14 mouse cellular contexts compared by ENCODE assay signal in the genomic region with DNA sequence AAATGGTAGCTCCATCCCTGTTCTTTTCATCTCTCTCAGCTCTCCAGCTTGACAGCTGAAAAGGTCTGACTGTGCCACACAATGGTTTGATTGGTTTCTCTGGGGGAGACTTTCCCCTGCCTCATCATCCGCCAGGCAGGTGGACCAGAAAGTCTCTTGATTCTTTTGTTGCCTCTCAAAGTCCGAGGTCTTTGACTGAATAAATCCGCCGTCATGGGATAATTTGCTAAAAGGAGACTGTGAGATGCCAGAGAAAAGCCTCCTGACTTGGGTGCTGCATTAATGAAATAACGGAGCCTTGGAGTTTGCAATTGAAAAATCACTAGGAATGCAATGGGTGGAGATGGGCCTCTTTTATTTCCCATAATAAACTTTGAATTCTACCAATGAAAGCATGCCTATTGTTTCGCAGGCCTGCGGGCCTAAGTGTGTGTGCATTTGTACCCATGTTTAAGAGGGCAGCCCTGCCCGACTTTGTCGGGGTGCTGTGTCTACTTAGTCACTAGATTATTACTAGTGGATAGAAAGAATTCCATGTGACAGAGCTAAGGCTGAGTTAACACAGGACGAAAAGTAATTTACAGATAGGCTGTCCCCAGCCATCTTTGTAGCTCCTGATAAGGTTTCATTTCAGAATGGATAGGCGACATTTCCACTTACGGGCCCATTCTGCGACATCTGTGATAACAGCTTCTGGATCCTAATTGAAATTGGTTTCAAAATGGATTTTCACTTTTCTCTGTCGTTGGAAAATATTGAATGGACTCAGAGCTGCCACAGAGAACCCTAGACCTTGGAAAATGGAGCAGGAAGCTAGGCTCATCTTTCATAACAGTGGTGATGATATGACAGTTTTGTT. TPM values are rescaled to one million over a fixed set of nuclear protein-coding genes. Genes with fewer than 3 reads are reported as not detected.
DNase-seq lines count a peak whose midpoint lies in the region; ATAC-seq lines count a peak whose summit lies in the region.
"Had no signal": no experiment of that assay in that cellular context is flagged by ENCODE, and none has a peak within 500 bp of the region (broad histone marks: within the 10 kb centered on the region; RNA-seq: fewer than 3 reads in every experiment).

No protein-coding gene starts in this region.

- H3K9ac ChIP-seq in embryonic facial prominence, embryonic 11.5 days (replicated peaks; ENCODE audit: low read length): no peak overlapping the region
- H3K9ac ChIP-seq in hindbrain, embryonic 12.5 days: no peak overlapping the region
- no peak overlapping the region for H3K9ac ChIP-seq in midbrain, embryonic 13.5 days (replicated peaks)
- no peak overlapping the region for H3K9ac ChIP-seq in neural tube, embryonic 15.5 days (replicated peaks)
- no peak overlapping the region for H3K9ac ChIP-seq in kidney, embryonic 15.5 days
- H3K9ac ChIP-seq in intestine, embryonic 16.5 days (ENCODE audit: low read depth, low read length): no peak overlapping the region
- H3K9ac ChIP-seq: limb, embryonic 12.5 days had no signal

- DNase-seq in embryonic facial prominence, embryonic 11.5 days (ENCODE audit: low spot score): no peak
- DNase-seq in embryonic facial prominence, embryonic 10.5 days (ENCODE audit: low spot score): no peak
- no peak for DNase-seq in adrenal gland, postnatal 10 days
- DNase-seq: cerebellum, adult 9-11 months; lung, postnatal 36 days; thymus, postnatal 14 days had no signal

- no peak overlapping the region for H3K4me2 ChIP-seq in embryonic facial prominence, embryonic 11.5 days (ENCODE audit: low read depth, low read length)
- H3K4me2 ChIP-seq in hindbrain, embryonic 12.5 days (replicated peaks): peak overlapping the region; percentile 34
- H3K4me2 ChIP-seq in midbrain, embryonic 13.5 days (replicated peaks): peak overlapping the region; percentile 26
- peak overlapping the region; percentile 17 for H3K4me2 ChIP-seq in neural tube, embryonic 15.5 days
- no peak overlapping the region for H3K4me2 ChIP-seq in kidney, embryonic 15.5 days
- no peak overlapping the region for H3K4me2 ChIP-seq in intestine, embryonic 16.5 days (ENCODE audit: low read depth, low read length)
- H3K4me2 ChIP-seq: limb, embryonic 12.5 days had no signal

- no peaks in the 10 kb centered on the region for H3K9me3 ChIP-seq in embryonic facial prominence, embryonic 11.5 days (replicated peaks; ENCODE audit: control insufficient read depth, low read length)
- no peaks in the 10 kb centered on the region for H3K9me3 ChIP-seq in embryonic facial prominence, embryonic 10.5 days
- no peaks in the 10 kb centered on the region for H3K9me3 ChIP-seq in hindbrain, embryonic 12.5 days (replicated peaks)
- no peaks in the 10 kb centered on the region for H3K9me3 ChIP-seq in midbrain, embryonic 13.5 days
- H3K9me3 ChIP-seq in neural tube, embryonic 15.5 days (replicated peaks): no peaks in the 10 kb centered on the region
- H3K9me3 ChIP-seq in kidney, embryonic 15.5 days (replicated peaks): no peaks in the 10 kb centered on the region
- no peaks in the 10 kb centered on the region for H3K9me3 ChIP-seq in intestine, embryonic 16.5 days (ENCODE audit: control insufficient read depth, low read length)
- H3K9me3 ChIP-seq: limb, embryonic 12.5 days had no signal

- H3K27ac ChIP-seq in embryonic facial prominence, embryonic 11.5 days (replicated peaks; ENCODE audit: low read depth, low read length): no peak overlapping the region; the same call in 1 of the 2 replicates
- H3K27ac ChIP-seq in embryonic facial prominence, embryonic 10.5 days (replicated peaks): no peak overlapping the region
- peak overlapping the region; percentile 78 for H3K27ac ChIP-seq in hindbrain, embryonic 12.5 days
- peak overlapping the region; percentile 42 for H3K27ac ChIP-seq in midbrain, embryonic 13.5 days
- no peak overlapping the region for H3K27ac ChIP-seq in neural tube, embryonic 15.5 days (replicated peaks)
- no peak overlapping the region for H3K27ac ChIP-seq in kidney, embryonic 15.5 days
- H3K27ac ChIP-seq in intestine, embryonic 16.5 days (ENCODE audit: low read length): no peak overlapping the region
- H3K27ac ChIP-seq: kidney, postnatal 0 days; limb, embryonic 12.5 days had no signal

- no peaks in the 10 kb centered on the region for H3K27me3 ChIP-seq in embryonic facial prominence, embryonic 11.5 days (ENCODE audit: control insufficient read depth, insufficient read depth, low read length)
- H3K27me3 ChIP-seq in embryonic facial prominence, embryonic 10.5 days (replicated peaks; ENCODE audit: low read depth, poor library complexity, severe bottlenecking): no peaks in the 10 kb centered on the region
- no peaks in the 10 kb centered on the region for H3K27me3 ChIP-seq in hindbrain, embryonic 12.5 days
- no peaks in the 10 kb centered on the region for H3K27me3 ChIP-seq in midbrain, embryonic 13.5 days
- no peaks in the 10 kb centered on the region for H3K27me3 ChIP-seq in neural tube, embryonic 15.5 days (replicated peaks)
- H3K27me3 ChIP-seq in kidney, embryonic 15.5 days: no peaks in the 10 kb centered on the region
- no peaks in the 10 kb centered on the region for H3K27me3 ChIP-seq in intestine, embryonic 16.5 days (replicated peaks; ENCODE audit: control insufficient read depth, insufficient read depth, low read length)
- H3K27me3 ChIP-seq: limb, embryonic 12.5 days; Patski had no signal

- H3K36me3 ChIP-seq in embryonic facial prominence, embryonic 11.5 days (replicated peaks; ENCODE audit: control insufficient read depth, insufficient read depth, low read depth, low read length): no peaks in the 10 kb centered on the region
- peaks cover 11% of the 10 kb centered on the region for H3K36me3 ChIP-seq in embryonic facial prominence, embryonic 10.5 days (replicated peaks)
- H3K36me3 ChIP-seq in hindbrain, embryonic 12.5 days: no peaks in the 10 kb centered on the region
- H3K36me3 ChIP-seq in midbrain, embryonic 13.5 days: no peaks in the 10 kb centered on the region
- H3K36me3 ChIP-seq in neural tube, embryonic 15.5 days: no peaks in the 10 kb centered on the region
- no peaks in the 10 kb centered on the region for H3K36me3 ChIP-seq in kidney, embryonic 15.5 days
- H3K36me3 ChIP-seq in intestine, embryonic 16.5 days (ENCODE audit: control insufficient read depth, insufficient read depth, low read length): no peaks in the 10 kb centered on the region
- H3K36me3 ChIP-seq: limb, embryonic 12.5 days had no signal

- ATAC-seq in embryonic facial prominence, embryonic 11.5 days (replicated peaks; ENCODE audit: insufficient number of reproducible peaks, low FRiP score, low TSS enrichment, low read depth): peak; percentile 36; the same call in 1 of the 2 replicates
- peak; percentile 83 for ATAC-seq in hindbrain, embryonic 12.5 days (ENCODE audit: low FRiP score)
- peak; percentile 89 for ATAC-seq in midbrain, embryonic 13.5 days
- peak; percentile 39; the same call in 1 of the 2 replicates for ATAC-seq in neural tube, embryonic 15.5 days (ENCODE audit: low FRiP score)
- no peak for ATAC-seq in kidney, embryonic 15.5 days (replicated peaks; ENCODE audit: low FRiP score)
- ATAC-seq in intestine, embryonic 16.5 days: no peak
- ATAC-seq: Patski had no signal

- H3K4me1 ChIP-seq in embryonic facial prominence, embryonic 11.5 days (ENCODE audit: control insufficient read depth, insufficient read depth, low read length): no peaks in the 10 kb centered on the region
- H3K4me1 ChIP-seq in embryonic facial prominence, embryonic 10.5 days: peaks cover 52% of the 10 kb centered on the region
- H3K4me1 ChIP-seq in hindbrain, embryonic 12.5 days: peaks cover 29% of the 10 kb centered on the region
- H3K4me1 ChIP-seq in midbrain, embryonic 13.5 days (replicated peaks): peaks cover 39% of the 10 kb centered on the region
- peaks cover 5% of the 10 kb centered on the region for H3K4me1 ChIP-seq in neural tube, embryonic 15.5 days
- peaks cover 7% of the 10 kb centered on the region; the same call in 1 of the 2 replicates for H3K4me1 ChIP-seq in kidney, embryonic 15.5 days
- H3K4me1 ChIP-seq in intestine, embryonic 16.5 days (ENCODE audit: control insufficient read depth, insufficient read depth, low read length): no peaks in the 10 kb centered on the region

- WGBS in embryonic facial prominence, embryonic 11.5 days: 57% methylated on average over 14 of the region's 14 CpGs
- 55% methylated on average over 14 of the region's 14 CpGs for WGBS in embryonic facial prominence, embryonic 10.5 days
- WGBS in hindbrain, embryonic 12.5 days: 31% methylated on average over 14 of the region's 14 CpGs
- WGBS in midbrain, embryonic 13.5 days: 11% methylated on average over 14 of the region's 14 CpGs
- 22% methylated on average over 14 of the region's 14 CpGs for WGBS in neural tube, embryonic 15.5 days
- 66% methylated on average over 14 of the region's 14 CpGs for WGBS in kidney, embryonic 15.5 days
- 71% methylated on average over 14 of the region's 14 CpGs for WGBS in intestine, embryonic 16.5 days

- H3K4me3 ChIP-seq in embryonic facial prominence, embryonic 11.5 days (ENCODE audit: low read depth, low read length): no peak overlapping the region
- no peak overlapping the region for H3K4me3 ChIP-seq in embryonic facial prominence, embryonic 10.5 days
- H3K4me3 ChIP-seq in hindbrain, embryonic 12.5 days: no peak overlapping the region
- no peak overlapping the region for H3K4me3 ChIP-seq in midbrain, embryonic 13.5 days (replicated peaks)
- no peak overlapping the region for H3K4me3 ChIP-seq in neural tube, embryonic 15.5 days (replicated peaks)
- no peak overlapping the region for H3K4me3 ChIP-seq in kidney, embryonic 15.5 days (replicated peaks)
- H3K4me3 ChIP-seq in intestine, embryonic 16.5 days (ENCODE audit: low read length): no peak overlapping the region
- H3K4me3 ChIP-seq: limb, embryonic 12.5 days had no signal

RNA-seq across cellular contexts. Expression of a gene that starts 23.2 kb away (rescaled TPM):
- 31.9 and 32.6 TPM in 2 replicates for polyA plus RNA-seq in embryonic facial prominence, embryonic 11.5 days (2014; fragmentation: Nextera tagmentation; extraction: Ambion mirVana)
- 33.9 and 35.4 TPM in 2 replicates for polyA plus RNA-seq in embryonic facial prominence, embryonic 10.5 days (2016; fragmentation: Nextera tagmentation; extraction: Ambion mirVana)
- polyA plus RNA-seq in hindbrain, embryonic 12.5 days (2016; fragmentation: Nextera tagmentation; extraction: Ambion mirVana): 25.8 and 26.9 TPM in 2 replicates
- polyA plus RNA-seq in midbrain, embryonic 13.5 days (2015; fragmentation: Nextera tagmentation; extraction: Ambion mirVana): 15.8 and 17.6 TPM in 2 replicates
- 2.6 and 4.4 TPM in 2 replicates for polyA plus RNA-seq in neural tube, embryonic 15.5 days (2015; fragmentation: Nextera tagmentation; extraction: Ambion mirVana)
- 10 to 100 TPM in 1 of 2 experiments, 1 to 10 TPM in 1; 7.4 to 10.2 TPM for total RNA-seq in adrenal gland, postnatal 10 days (2021)
- 13.2 and 13.7 TPM in 2 replicates for polyA plus RNA-seq in kidney, embryonic 15.5 days (2015; fragmentation: Nextera tagmentation; extraction: Ambion mirVana)
- polyA plus RNA-seq in intestine, embryonic 16.5 days (2015; fragmentation: Nextera tagmentation; extraction: Ambion mirVana): 7.7 and 8.9 TPM in 2 replicates

Comparison
In these comparisons a context has a peak if more than half of its experiments do, and no peak if none do; other contexts are left out.
1. ATAC-seq: peak in embryonic facial prominence, embryonic 11.5 days (single experiment), hindbrain, embryonic 12.5 days (single experiment), midbrain, embryonic 13.5 days (single experiment) and neural tube, embryonic 15.5 days (single experiment); none in kidney, embryonic 15.5 days (single experiment) and intestine, embryonic 16.5 days (single experiment).
2. H3K27ac ChIP-seq: peak in hindbrain, embryonic 12.5 days (single experiment) and midbrain, embryonic 13.5 days (single experiment); none in embryonic facial prominence, embryonic 11.5 days (single experiment), embryonic facial prominence, embryonic 10.5 days (single experiment), neural tube, embryonic 15.5 days (single experiment), kidney, embryonic 15.5 days (single experiment) and intestine, embryonic 16.5 days (single experiment).
3. H3K4me2 ChIP-seq: peak in hindbrain, embryonic 12.5 days (single experiment), midbrain, embryonic 13.5 days (single experiment) and neural tube, embryonic 15.5 days (single experiment); none in embryonic facial prominence, embryonic 11.5 days (single experiment), kidney, embryonic 15.5 days (single experiment) and intestine, embryonic 16.5 days (single experiment).